ENCODE assay signal across 13 mouse cellular contexts in genomic region chr9:101198804-101199203, GRCm38 (mm10). TPM values are rescaled to one million over a fixed set of nuclear protein-coding genes. Genes with fewer than 3 reads are reported as not detected.
DNase-seq lines count a peak whose midpoint lies in the region; ATAC-seq lines count a peak whose summit lies in the region.
"Had no signal": no experiment of that assay in that cellular context is flagged by ENCODE, and none has a peak within 500 bp of the region (broad histone marks: within the 10 kb centered on the region; RNA-seq: fewer than 3 reads in every experiment).

No protein-coding gene starts in this region.

- no peak overlapping the region for H3K4me2 ChIP-seq in midbrain, embryonic 14.5 days (ENCODE audit: low read length)
- H3K4me2 ChIP-seq in midbrain, embryonic 16.5 days (ENCODE audit: low read length), result no peak overlapping the region
- H3K4me2 ChIP-seq in heart, embryonic 14.5 days (ENCODE audit: low read length), result peak overlapping the region; percentile 46
- H3K4me2 ChIP-seq: liver, embryonic 15.5 days had no signal

- no peaks in the 10 kb centered on the region for H3K27me3 ChIP-seq in midbrain, embryonic 14.5 days (ENCODE audit: control insufficient read depth, insufficient read depth, low read length)
- H3K27me3 ChIP-seq in midbrain, embryonic 16.5 days (ENCODE audit: control insufficient read depth, insufficient read depth, low read depth, low read length), result no peaks in the 10 kb centered on the region
- no peaks in the 10 kb centered on the region for H3K27me3 ChIP-seq in heart, embryonic 14.5 days (ENCODE audit: control insufficient read depth, insufficient read depth, low read length)
- H3K27me3 ChIP-seq: liver, embryonic 15.5 days had no signal

- no peak for ATAC-seq in midbrain, embryonic 14.5 days (ENCODE audit: low FRiP score, low TSS enrichment)
- ATAC-seq in midbrain, embryonic 16.5 days, result no peak
- ATAC-seq in heart, embryonic 14.5 days (ENCODE audit: insufficient number of reproducible peaks, insufficient read depth, low FRiP score, low read depth), result peak; percentile 61
- ATAC-seq: intestine, embryonic 16.5 days had no signal

- H3K36me3 ChIP-seq in midbrain, embryonic 14.5 days (ENCODE audit: control insufficient read depth, insufficient read depth, low read length), result no peaks in the 10 kb centered on the region
- H3K36me3 ChIP-seq in midbrain, embryonic 16.5 days (ENCODE audit: control insufficient read depth, insufficient read depth, low read length), result 0 out of 2 replicates have a peak, but pooled peaks cover 2% of the 10 kb centered on the region
- peaks cover 9% of the 10 kb centered on the region for H3K36me3 ChIP-seq in heart, embryonic 14.5 days (ENCODE audit: control insufficient read depth, insufficient read depth, low read length)
- H3K36me3 ChIP-seq: liver, embryonic 15.5 days; midbrain, embryonic 10.5 days had no signal

- WGBS in midbrain, embryonic 14.5 days, result 78% methylated on average over 6 of the region's 6 CpGs
- 69% methylated on average over 6 of the region's 6 CpGs for WGBS in midbrain, embryonic 16.5 days
- WGBS in heart, embryonic 14.5 days, result 16% methylated on average over 6 of the region's 6 CpGs

- H3K4me1 ChIP-seq in midbrain, embryonic 14.5 days (ENCODE audit: control insufficient read depth, insufficient read depth, low read length), result no peaks in the 10 kb centered on the region
- H3K4me1 ChIP-seq in midbrain, embryonic 16.5 days (ENCODE audit: control insufficient read depth, insufficient read depth, low read length), result 0 out of 2 replicates have a peak, but pooled peaks cover 4% of the 10 kb centered on the region
- peaks cover 3 to 28% of the 10 kb centered on the region in 2 experiments; a peak in 3 of 4 replicates for H3K4me1 ChIP-seq in heart, embryonic 14.5 days (ENCODE audit: control insufficient read depth in 2 of 2, insufficient read depth in 2 of 2, low read length in 2 of 2)
- H3K4me1 ChIP-seq: liver, embryonic 15.5 days; midbrain, embryonic 10.5 days had no signal

- H3K9ac ChIP-seq in midbrain, embryonic 14.5 days (replicated peaks; ENCODE audit: low read length), result no peak overlapping the region
- H3K9ac ChIP-seq in midbrain, embryonic 16.5 days (ENCODE audit: low read depth, low read length), result no peak overlapping the region
- H3K9ac ChIP-seq in heart, embryonic 14.5 days (ENCODE audit: low read length), result peak overlapping the region; percentile 93
- H3K9ac ChIP-seq: liver, embryonic 15.5 days had no signal

- peak; percentile 36 for DNase-seq in gastrocnemius, adult 18-20 months (ENCODE audit: low spot score)
- DNase-seq in gastrocnemius, postnatal 10 days, result no peak
- peak; percentile 4 for DNase-seq in midbrain, embryonic 14.5 days
- DNase-seq in embryo, embryonic 10.5 days (ENCODE audit: low spot score), result no peak
- no peak for DNase-seq in spleen, postnatal 14 days (ENCODE audit: low spot score in 2 of 2)
- DNase-seq in cerebellum, adult 11 months, result no peak
- DNase-seq: cerebellum, adult 9-10 months; kidney, postnatal 25 days had no signal

- no peaks in the 10 kb centered on the region for H3K9me3 ChIP-seq in midbrain, embryonic 14.5 days (ENCODE audit: control insufficient read depth, low read length)
- H3K9me3 ChIP-seq in midbrain, embryonic 16.5 days (replicated peaks; ENCODE audit: control insufficient read depth, low read length, poor library complexity, severe bottlenecking), result no peaks in the 10 kb centered on the region
- H3K9me3 ChIP-seq in heart, embryonic 14.5 days (ENCODE audit: control insufficient read depth, low read length), result no peaks in the 10 kb centered on the region; the same call in 1 of the 2 replicates
- H3K9me3 ChIP-seq: liver, embryonic 15.5 days; midbrain, embryonic 10.5 days had no signal

- H3K4me3 ChIP-seq in midbrain, embryonic 14.5 days (replicated peaks; ENCODE audit: low read depth, low read length), result no peak overlapping the region
- H3K4me3 ChIP-seq in midbrain, embryonic 16.5 days (ENCODE audit: low read depth, low read length), result no peak overlapping the region
- H3K4me3 ChIP-seq in heart, embryonic 14.5 days (ENCODE audit: control insufficient read depth in 1 of 2, insufficient read depth in 1 of 2, low read depth in 1 of 2, low read length in 2 of 2), result peak overlapping the region; percentile 56 to 81
- H3K4me3 ChIP-seq: liver, embryonic 15.5 days; midbrain, embryonic 10.5 days had no signal

- H3K27ac ChIP-seq in midbrain, embryonic 14.5 days (replicated peaks; ENCODE audit: low read depth, low read length), result no peak overlapping the region
- no peak overlapping the region for H3K27ac ChIP-seq in midbrain, embryonic 16.5 days (ENCODE audit: low read length)
- H3K27ac ChIP-seq in heart, embryonic 14.5 days (replicated peaks in 1 of 2; ENCODE audit: control insufficient read depth in 1 of 2, insufficient read depth in 1 of 2, low read depth in 2 of 2, low read length in 2 of 2), result peak overlapping the region; percentile 99 to 100
- H3K27ac ChIP-seq: liver, embryonic 15.5 days; midbrain, embryonic 10.5 days had no signal

RNA-seq across cellular contexts. Expression of gene Ppp2r3a, which starts 52.8 kb away (rescaled TPM):
- 100 to 1,000 TPM; 167 to 176 TPM for total RNA-seq in gastrocnemius, adult 18-20 months (2021)
- 100 to 1,000 TPM; 184 to 206 TPM for total RNA-seq in gastrocnemius, postnatal 10 days (2021)
- polyA plus RNA-seq in midbrain, embryonic 14.5 days (2014; fragmentation: Nextera tagmentation; extraction: Ambion mirVana), result 32.4 and 40.0 TPM in 2 replicates
- polyA plus RNA-seq in midbrain, embryonic 16.5 days (2015; fragmentation: Nextera tagmentation; extraction: Ambion mirVana), result 22.8 and 23.3 TPM in 2 replicates
- 107 and 109 TPM in 2 replicates for polyA plus RNA-seq in heart, embryonic 14.5 days (2014; fragmentation: Nextera tagmentation; extraction: Ambion mirVana)

Comparison
In these comparisons a context has a peak if more than half of its experiments do, and no peak if none do; other contexts are left out.
1. DNase-seq: peak in gastrocnemius, adult 18-20 months (single experiment) and midbrain, embryonic 14.5 days (single experiment); none in gastrocnemius, postnatal 10 days (single experiment), embryo, embryonic 10.5 days (single experiment), spleen, postnatal 14 days (0 of 2) and cerebellum, adult 11 months (single experiment).
2. H3K27ac ChIP-seq: peak in heart, embryonic 14.5 days (2 of 2); none in midbrain, embryonic 14.5 days (single experiment) and midbrain, embryonic 16.5 days (single experiment).
3. H3K4me3 ChIP-seq: peak in heart, embryonic 14.5 days (2 of 2); none in midbrain, embryonic 14.5 days (single experiment) and midbrain, embryonic 16.5 days (single experiment).